Mouse (Mus musculus) lung, postnatal 36 days (tissue): ENCODE measurements at regions not wholly inside any gene's neighbourhood (a gene's known extent, or its start where the extent isn't known, plus 50 kb on each side); places are given as distances from the start of the nearest gene placed in this dataset.

Experiments
- DNase-seq: peaks from one replicate; pipeline ENCODE4 v3.0.0; 2022; ENCODE audit warnings: mixed read lengths

- DNase-seq = no peak
Measured at GRCm38 (mm10) chr8:10761694-10762305, 246.5 kb downstream of the Irs2 start.

- peak; percentile 50 for DNase-seq
Measured at GRCm38 (mm10) chr8:10760851-10761693, 247.2 kb downstream of the Irs2 start.

GRCm38 (mm10) chr8:10760231-10760630 lies 248.0 kb downstream of the Irs2 start:
- no peak for DNase-seq

GRCm38 (mm10) chr8:10758151-10758550 lies 250.1 kb downstream of the Irs2 start:
- no peak for DNase-seq

- no peak for DNase-seq
Measured at GRCm38 (mm10) chr8:10754986-10755308, 253.3 kb downstream of the Irs2 start.

GRCm38 (mm10) chr8:10754232-10754985 lies 253.8 kb downstream of the Irs2 start:
- no peak for DNase-seq

GRCm38 (mm10) chr8:10753056-10753455 lies 255.2 kb downstream of the Irs2 start:
- DNase-seq = no peak

GRCm38 (mm10) chr8:10747150-10747549 lies 261.1 kb downstream of the Irs2 start:
- DNase-seq = no peak

GRCm38 (mm10) chr8:10743241-10743640 lies 265.0 kb downstream of the Irs2 start:
- no peak for DNase-seq

- no peak for DNase-seq
Measured at GRCm38 (mm10) chr8:10740837-10741236, 267.4 kb downstream of the Irs2 start.

- DNase-seq = no peak
Measured at GRCm38 (mm10) chr8:10738486-10739081, 269.7 kb downstream of the Irs2 start.

- no peak for DNase-seq
Measured at GRCm38 (mm10) chr8:10734746-10735145, 273.5 kb downstream of the Irs2 start.

GRCm38 (mm10) chr8:10723332-10723731 lies 284.9 kb downstream of the Irs2 start:
- no peak for DNase-seq

GRCm38 (mm10) chr8:10722742-10723141 lies 285.5 kb downstream of the Irs2 start:
- no peak for DNase-seq

- no peak for DNase-seq
Measured at GRCm38 (mm10) chr8:10722342-10722741, 285.9 kb downstream of the Irs2 start.

GRCm38 (mm10) chr8:10721146-10721862 lies 287.0 kb downstream of the Irs2 start:
- no peak for DNase-seq

GRCm38 (mm10) chr8:10720398-10720797 lies 287.9 kb downstream of the Irs2 start:
- DNase-seq = no peak

- DNase-seq = no peak
Measured at GRCm38 (mm10) chr8:10719411-10719810, 288.8 kb downstream of the Irs2 start.

- DNase-seq = no peak
Measured at GRCm38 (mm10) chr8:10717297-10717696, 291.0 kb downstream of the Irs2 start.

GRCm38 (mm10) chr8:10716161-10716560 lies 292.1 kb downstream of the Irs2 start:
- no peak for DNase-seq

- DNase-seq = no peak
Measured at GRCm38 (mm10) chr8:10713515-10714042, 294.7 kb downstream of the Irs2 start.

- DNase-seq = no peak
Measured at GRCm38 (mm10) chr8:10712118-10712689, 296.1 kb downstream of the Irs2 start.
